Mouse (Mus musculus): ENCODE measurements at regions not wholly inside any gene's neighbourhood (a gene's known extent, or its start where the extent isn't known, plus 50 kb on each side); places are given as distances from the start of the nearest gene placed in this dataset.

DNA sequence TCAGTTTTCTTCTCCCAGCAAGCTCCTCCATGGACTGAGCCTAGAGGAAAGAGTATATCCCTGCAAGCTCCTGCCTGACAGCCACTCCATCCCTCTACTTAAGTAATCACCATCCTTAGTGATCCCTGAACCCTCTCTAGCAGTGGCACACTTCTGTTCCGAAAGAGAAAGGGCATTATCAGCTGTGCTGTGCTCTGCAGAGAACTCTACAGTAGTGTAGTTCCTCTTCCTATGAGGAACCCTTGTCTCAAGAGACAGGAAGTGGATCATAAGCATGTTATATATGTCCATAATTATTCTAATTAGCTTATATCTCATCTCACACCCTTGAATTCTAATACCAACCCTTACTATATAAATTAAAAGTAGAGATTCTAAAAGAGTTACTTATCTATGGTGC, 259.2 kb upstream of the Thbs1 start:
- no peak overlapping the region for H3K4me2 ChIP-seq (replicated peaks; ENCODE audit: low read depth, low read length)

DNA sequence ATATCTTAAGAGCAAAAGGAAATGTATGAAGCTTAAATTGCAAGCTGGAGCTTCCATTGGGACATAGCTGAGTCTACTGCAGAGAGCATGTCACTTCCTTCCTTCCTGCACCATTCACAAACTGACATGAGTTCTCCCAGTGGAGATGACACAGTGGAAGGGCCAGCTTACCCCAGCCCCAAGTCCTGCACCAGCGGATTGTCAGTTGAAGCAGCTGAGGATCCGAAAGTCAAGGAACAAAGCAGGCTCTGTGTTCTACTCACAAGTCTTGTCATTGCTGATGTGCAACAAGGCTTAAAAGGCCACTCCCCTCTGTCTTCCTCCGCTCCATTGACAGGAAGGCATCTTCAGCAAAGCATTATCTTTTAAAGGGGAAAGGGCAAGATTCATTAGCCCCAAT, 249.4 kb upstream of the Thbs1 start:
- no peak for ATAC-seq (ENCODE audit: low FRiP score)
- Histone ChIP-seq H3K9me3 (ENCODE audit: control insufficient read depth, low read length) (no peaks in the 10 kb centered on the region), H3K27me3 (ENCODE audit: control insufficient read depth, insufficient read depth, low read length) (no peaks in the 10 kb centered on the region), H3K36me3 (ENCODE audit: control insufficient read depth, insufficient read depth, low read length) (no peaks in the 10 kb centered on the region), H3K4me2 (replicated peaks; ENCODE audit: low read depth, low read length) (no peak overlapping the region), H3K4me3 (ENCODE audit: low read depth, low read length) (no peak overlapping the region), H3K4me1 (replicated peaks; ENCODE audit: control insufficient read depth, insufficient read depth, low read length) (no peaks in the 10 kb centered on the region), H3K9ac (ENCODE audit: low read depth, low read length) (no peak overlapping the region), H3K27ac (ENCODE audit: low read depth, low read length) (no peak overlapping the region)
- DNase-seq (ENCODE audit: low spot score): peak; percentile 14
- WGBS: 21% methylated on average over 3 of the region's 3 CpGs

More for the DNA sequence above, 259.2 kb upstream of the Thbs1 start:
- H3K36me3 ChIP-seq (ENCODE audit: control insufficient read depth, insufficient read depth, low read length): no peaks in the 10 kb centered on the region
- 73% methylated on average over 1 of the region's 1 CpGs for WGBS
- H3K9me3 ChIP-seq (ENCODE audit: control insufficient read depth, low read length): no peaks in the 10 kb centered on the region
- ATAC-seq (ENCODE audit: low FRiP score) (no peak), DNase-seq (ENCODE audit: low spot score) (no peak)
- H3K9ac ChIP-seq (ENCODE audit: low read depth, low read length): no peak overlapping the region
- no peaks in the 10 kb centered on the region for H3K4me1 ChIP-seq (replicated peaks; ENCODE audit: control insufficient read depth, insufficient read depth, low read length)
- H3K4me3 ChIP-seq (ENCODE audit: low read depth, low read length): no peak overlapping the region
- no peaks in the 10 kb centered on the region for H3K27me3 ChIP-seq (ENCODE audit: control insufficient read depth, insufficient read depth, low read length)
- H3K27ac ChIP-seq (ENCODE audit: low read depth, low read length): no peak overlapping the region

DNA sequence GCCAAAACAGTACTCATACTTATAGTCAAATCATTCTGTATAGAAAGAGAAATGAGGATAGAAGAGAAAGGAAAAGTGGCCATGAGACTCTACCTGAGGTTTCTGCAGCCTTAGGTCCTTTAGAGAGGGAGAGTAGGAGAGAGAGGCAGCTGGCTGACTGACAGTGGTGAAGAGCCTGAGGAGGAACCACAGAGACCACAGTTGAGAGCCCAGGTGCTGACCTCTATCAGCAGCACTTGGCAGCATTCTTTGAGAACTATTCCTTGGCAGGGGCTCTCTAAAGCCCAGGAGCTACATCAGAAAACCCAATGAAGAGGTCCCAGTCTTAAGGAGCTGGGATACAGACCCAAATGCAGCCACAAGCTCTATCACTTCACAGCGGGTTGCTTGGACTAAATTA, 246.6 kb upstream of the Thbs1 start:
- no peak overlapping the region for H3K9ac ChIP-seq (ENCODE audit: low read depth, low read length)
- no peaks in the 10 kb centered on the region for H3K9me3 ChIP-seq (ENCODE audit: control insufficient read depth, low read length)
- no peak overlapping the region for H3K27ac ChIP-seq (ENCODE audit: low read depth, low read length)
- H3K27me3 ChIP-seq (ENCODE audit: control insufficient read depth, insufficient read depth, low read length): no peaks in the 10 kb centered on the region
- 94% methylated on average over 1 of the region's 1 CpGs for WGBS
- H3K36me3 ChIP-seq (ENCODE audit: control insufficient read depth, insufficient read depth, low read length): no peaks in the 10 kb centered on the region
- ATAC-seq (ENCODE audit: low FRiP score) (no peak), DNase-seq (ENCODE audit: low spot score) (no peak)
- no peak overlapping the region for H3K4me3 ChIP-seq (ENCODE audit: low read depth, low read length)
- H3K4me1 ChIP-seq (replicated peaks; ENCODE audit: control insufficient read depth, insufficient read depth, low read length): no peaks in the 10 kb centered on the region
- H3K4me2 ChIP-seq (replicated peaks; ENCODE audit: low read depth, low read length): no peak overlapping the region

GRCm38 (mm10) chr2:117866946-117867345, 244.7 kb upstream of the Thbs1 start:
- Histone ChIP-seq H3K36me3 (ENCODE audit: control insufficient read depth, insufficient read depth, low read length) (no peaks in the 10 kb centered on the region), H3K27ac (ENCODE audit: low read depth, low read length) (no peak overlapping the region)
- 77% methylated on average over 4 of the region's 4 CpGs for WGBS

DNA sequence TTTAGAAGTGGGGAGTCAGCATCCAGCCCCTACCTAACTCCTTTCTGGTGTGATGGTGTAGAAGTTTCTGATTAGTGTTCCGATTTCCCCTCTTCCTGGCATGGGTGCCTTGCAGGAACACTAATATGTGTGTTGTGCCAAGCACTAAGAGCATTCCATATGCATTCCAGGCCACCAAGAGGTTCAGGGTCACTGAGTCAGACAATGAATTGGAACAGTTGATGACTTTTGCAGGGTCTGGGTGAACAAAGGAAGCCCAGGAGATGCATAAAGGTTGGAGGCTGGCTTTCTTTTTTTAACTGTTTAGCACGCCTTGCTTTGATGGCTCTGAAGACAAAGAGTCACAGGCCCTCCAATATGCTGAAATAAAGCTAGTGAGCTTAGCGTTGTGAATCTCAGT, 244.3 kb upstream of the Thbs1 start:
- Histone ChIP-seq H3K27me3 (ENCODE audit: control insufficient read depth, insufficient read depth, low read length) (no peaks in the 10 kb centered on the region), H3K9me3 (ENCODE audit: control insufficient read depth, low read length) (no peaks in the 10 kb centered on the region), H3K4me2 (replicated peaks; ENCODE audit: low read depth, low read length) (no peak overlapping the region), H3K9ac (ENCODE audit: low read depth, low read length) (no peak overlapping the region), H3K36me3 (ENCODE audit: control insufficient read depth, insufficient read depth, low read length) (no peaks in the 10 kb centered on the region), H3K4me3 (ENCODE audit: low read depth, low read length) (no peak overlapping the region), H3K4me1 (replicated peaks; ENCODE audit: control insufficient read depth, insufficient read depth, low read length) (no peaks in the 10 kb centered on the region), H3K27ac (ENCODE audit: low read depth, low read length) (no peak overlapping the region)
- DNase-seq (ENCODE audit: low spot score) (peak; percentile 13), ATAC-seq (ENCODE audit: low FRiP score) (no peak)
- WGBS: 33% methylated on average over 3 of the region's 3 CpGs

More at GRCm38 (mm10) chr2:117866946-117867345, 244.7 kb upstream of the Thbs1 start:
- no peak for DNase-seq (ENCODE audit: low spot score)
- Histone ChIP-seq H3K4me2 (replicated peaks; ENCODE audit: low read depth, low read length) (no peak overlapping the region), H3K27me3 (ENCODE audit: control insufficient read depth, insufficient read depth, low read length) (no peaks in the 10 kb centered on the region), H3K4me1 (replicated peaks; ENCODE audit: control insufficient read depth, insufficient read depth, low read length) (no peaks in the 10 kb centered on the region), H3K9me3 (ENCODE audit: control insufficient read depth, low read length) (no peaks in the 10 kb centered on the region), H3K9ac (ENCODE audit: low read depth, low read length) (no peak overlapping the region), H3K4me3 (ENCODE audit: low read depth, low read length) (no peak overlapping the region)
- ATAC-seq (ENCODE audit: low FRiP score): no peak

DNA sequence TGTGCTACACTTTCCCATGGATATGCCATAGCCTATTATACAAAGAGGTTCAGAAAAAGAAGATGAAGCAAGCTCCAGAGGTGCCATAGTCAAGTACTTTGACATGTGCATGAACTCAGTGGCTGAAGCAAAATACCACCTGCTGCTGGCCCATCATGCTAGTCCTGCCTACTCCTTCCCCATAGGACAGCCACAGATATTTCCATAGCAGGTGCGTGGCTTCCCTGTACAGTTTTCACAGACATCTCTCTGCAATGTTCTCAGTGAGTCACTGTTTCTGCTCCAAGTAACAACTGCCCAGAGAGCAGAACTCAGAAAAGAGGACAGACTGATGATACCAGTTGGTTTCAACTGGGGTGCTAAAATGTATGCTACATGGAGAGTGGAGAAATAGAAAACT, 242.8 kb upstream of the Thbs1 start:
- H3K27me3 ChIP-seq (ENCODE audit: control insufficient read depth, insufficient read depth, low read length): no peaks in the 10 kb centered on the region
- no peaks in the 10 kb centered on the region for H3K36me3 ChIP-seq (ENCODE audit: control insufficient read depth, insufficient read depth, low read length)
- whole genome bisulfite sequencing: 92% methylated on average over 1 of the region's 1 CpGs
- H3K9me3 ChIP-seq (ENCODE audit: control insufficient read depth, low read length): no peaks in the 10 kb centered on the region
- no peak overlapping the region for H3K4me3 ChIP-seq (ENCODE audit: low read depth, low read length)
- H3K4me2 ChIP-seq (replicated peaks; ENCODE audit: low read depth, low read length): no peak overlapping the region
- H3K27ac ChIP-seq (ENCODE audit: low read depth, low read length): no peak overlapping the region
- no peaks in the 10 kb centered on the region for H3K4me1 ChIP-seq (replicated peaks; ENCODE audit: control insufficient read depth, insufficient read depth, low read length)
- ATAC-seq (ENCODE audit: low FRiP score) (no peak), DNase-seq (ENCODE audit: low spot score) (no peak)
- no peak overlapping the region for H3K9ac ChIP-seq (ENCODE audit: low read depth, low read length)

DNA sequence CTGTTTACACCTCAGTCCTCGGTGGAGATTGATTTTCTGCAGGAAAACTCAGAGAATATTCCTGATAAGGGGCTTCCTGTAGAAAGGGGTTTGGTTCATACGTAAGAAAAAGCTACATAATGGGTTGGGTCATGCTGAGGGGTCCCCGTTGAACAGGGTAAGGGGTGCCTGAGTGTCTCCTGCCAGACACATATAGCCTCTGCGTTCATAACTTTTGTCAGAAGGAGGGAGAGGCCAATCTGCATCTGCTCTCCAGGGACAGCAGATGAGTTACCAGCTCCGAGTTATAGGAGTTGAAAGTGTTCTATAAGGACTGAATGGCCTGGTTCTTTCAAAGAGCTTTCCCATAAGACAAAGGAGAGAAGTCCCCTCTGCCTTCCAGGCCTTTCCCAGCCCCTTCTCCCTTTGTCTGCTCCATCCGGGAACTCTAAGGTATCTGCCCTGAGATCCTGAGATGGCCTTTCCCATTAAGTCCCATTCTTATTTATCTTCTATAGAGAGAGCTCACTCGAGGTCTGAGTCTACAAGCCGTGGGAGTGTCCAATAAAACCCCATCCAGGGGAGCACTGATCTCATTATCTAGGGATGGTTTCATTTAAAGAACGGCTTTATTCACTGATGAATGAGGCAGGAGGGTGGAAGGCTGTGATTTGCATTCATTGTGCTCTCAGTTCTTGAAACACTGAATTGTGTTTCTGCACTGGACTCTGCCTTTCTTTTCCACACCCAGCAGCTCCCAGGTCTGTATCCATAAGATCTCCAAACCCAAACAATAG, 240.0 kb upstream of the Thbs1 start:
- H3K9me3 ChIP-seq (ENCODE audit: control insufficient read depth, low read length): no peaks in the 10 kb centered on the region
- H3K27ac ChIP-seq (ENCODE audit: low read depth, low read length): no peak overlapping the region
- 53% methylated on average over 9 of the region's 9 CpGs for whole genome bisulfite sequencing
- no peak overlapping the region for H3K9ac ChIP-seq (ENCODE audit: low read depth, low read length)
- no peak overlapping the region for H3K4me2 ChIP-seq (replicated peaks; ENCODE audit: low read depth, low read length)
- ATAC-seq (ENCODE audit: low FRiP score) (peak; percentile 74), DNase-seq (ENCODE audit: low spot score) (peak; percentile 26)
- H3K36me3 ChIP-seq (ENCODE audit: control insufficient read depth, insufficient read depth, low read length): no peaks in the 10 kb centered on the region
- no peak overlapping the region for H3K4me3 ChIP-seq (ENCODE audit: low read depth, low read length)
- no peaks in the 10 kb centered on the region for H3K4me1 ChIP-seq (replicated peaks; ENCODE audit: control insufficient read depth, insufficient read depth, low read length)
- no peaks in the 10 kb centered on the region for H3K27me3 ChIP-seq (ENCODE audit: control insufficient read depth, insufficient read depth, low read length)

- WGBS: 80% methylated on average over 6 of the region's 6 CpGs
- H3K36me3 ChIP-seq (ENCODE audit: control insufficient read depth, insufficient read depth, low read length): no peaks in the 10 kb centered on the region
- H3K27ac ChIP-seq (ENCODE audit: low read depth, low read length): no peak overlapping the region
- no peak for ATAC-seq (ENCODE audit: low FRiP score)
- no peaks in the 10 kb centered on the region for H3K27me3 ChIP-seq (ENCODE audit: control insufficient read depth, insufficient read depth, low read length)
- H3K9me3 ChIP-seq (ENCODE audit: control insufficient read depth, low read length): no peaks in the 10 kb centered on the region
- H3K9ac ChIP-seq (ENCODE audit: low read depth, low read length): no peak overlapping the region
- no peak overlapping the region for H3K4me3 ChIP-seq (ENCODE audit: low read depth, low read length)
- no peaks in the 10 kb centered on the region for H3K4me1 ChIP-seq (replicated peaks; ENCODE audit: control insufficient read depth, insufficient read depth, low read length)
- no peak for DNase-seq (ENCODE audit: low spot score)
- no peak overlapping the region for H3K4me2 ChIP-seq (replicated peaks; ENCODE audit: low read depth, low read length)
These were observed 233.9 kb upstream of the Thbs1 start for GRCm38 (mm10) chr2:117877816-117878215.

DNA sequence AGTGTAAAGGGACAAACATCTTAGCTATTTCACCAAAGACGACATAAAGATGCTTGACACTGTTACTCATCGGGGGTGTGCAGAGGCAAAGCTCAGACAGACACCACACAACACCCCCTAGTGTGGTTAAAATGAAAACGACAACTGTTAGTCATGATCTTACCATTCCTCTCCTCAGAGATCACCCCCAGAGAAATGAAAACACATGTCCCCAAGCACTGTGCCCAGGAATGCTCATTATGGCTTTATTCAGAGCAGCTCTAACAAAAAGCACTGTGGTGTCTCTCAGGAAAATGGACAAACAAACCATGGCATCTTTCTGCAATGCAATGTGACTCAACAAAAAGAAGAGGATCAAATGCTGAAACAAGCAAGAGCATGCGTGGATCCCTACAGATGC, 229.5 kb upstream of the Thbs1 start:
- H3K36me3 ChIP-seq (ENCODE audit: control insufficient read depth, insufficient read depth, low read length): no peaks in the 10 kb centered on the region
- no peak overlapping the region for H3K4me2 ChIP-seq (replicated peaks; ENCODE audit: low read depth, low read length)
- ATAC-seq (ENCODE audit: low FRiP score) (no peak), DNase-seq (ENCODE audit: low spot score) (no peak)
- no peak overlapping the region for H3K27ac ChIP-seq (ENCODE audit: low read depth, low read length)
- no peaks in the 10 kb centered on the region for H3K4me1 ChIP-seq (replicated peaks; ENCODE audit: control insufficient read depth, insufficient read depth, low read length)
- no peaks in the 10 kb centered on the region for H3K27me3 ChIP-seq (ENCODE audit: control insufficient read depth, insufficient read depth, low read length)
- H3K4me3 ChIP-seq (ENCODE audit: low read depth, low read length): no peak overlapping the region
- WGBS: 74% methylated on average over 4 of the region's 4 CpGs
- no peak overlapping the region for H3K9ac ChIP-seq (ENCODE audit: low read depth, low read length)
- H3K9me3 ChIP-seq (ENCODE audit: control insufficient read depth, low read length): no peaks in the 10 kb centered on the region
